Mouse (Mus musculus) kidney, postnatal 25 days (tissue): Measurements from ENCODE around the gene C1ql2.

ENCODE experiments used
- DNase-seq, 2 experiments: peaks; one replicate each; pipeline ENCODE4 v3.0.0; 2021; ENCODE audit warnings: mixed read lengths in 2 of 2

Gene C1ql2

GRCm38 (mm10) chr1:120340419-120341171, at the start of gene C1ql2:
Gene C1ql2, plus strand, starts transcription at chr1:120340582.
- DNase-seq, result no peak

DNA sequence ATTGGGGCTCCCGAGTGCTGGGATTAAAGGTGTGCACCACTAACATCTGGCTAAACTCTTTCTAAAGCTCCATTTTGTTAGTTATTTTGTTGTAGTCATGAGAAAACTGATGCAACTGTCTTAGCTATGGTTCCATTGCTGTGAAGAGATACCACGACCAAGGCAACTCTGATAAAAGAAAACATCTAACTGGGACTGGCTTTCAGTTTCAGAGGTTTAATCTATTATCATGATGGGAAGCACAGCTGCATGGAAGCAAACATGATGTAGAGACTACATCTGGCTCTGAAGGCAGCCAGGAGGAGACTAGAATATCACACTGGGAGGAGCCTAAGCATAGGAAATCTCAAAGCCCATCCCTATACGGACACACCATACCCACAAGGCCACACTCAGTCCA, 48.7 kb upstream of the C1ql2 start:
- no peak for DNase-seq

GRCm38 (mm10) chr1:120293803-120294202, 46.6 kb upstream of the C1ql2 start:
- no peak for DNase-seq

DNA sequence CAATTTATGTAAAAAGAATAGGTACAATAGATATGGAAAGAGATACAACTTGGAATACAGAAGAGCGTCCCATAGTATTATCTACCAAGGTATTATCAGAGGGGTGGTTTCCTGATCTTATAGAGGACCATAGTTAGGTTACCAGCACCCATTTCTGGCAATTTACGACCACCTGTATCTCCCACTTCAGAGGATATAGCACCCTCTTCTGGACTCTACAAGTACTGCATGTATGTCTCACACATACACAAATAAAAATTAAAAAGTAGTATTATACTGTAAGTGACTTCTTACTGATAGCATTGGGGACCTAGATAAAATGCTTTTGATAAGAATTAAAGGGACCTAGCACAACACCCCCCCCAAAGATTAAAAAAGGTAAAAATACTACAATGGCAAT, 43.4 kb upstream of the C1ql2 start:
- DNase-seq, result no peak

GRCm38 (mm10) chr1:120305801-120306200, 34.6 kb upstream of the C1ql2 start:
- no peak for DNase-seq

DNA sequence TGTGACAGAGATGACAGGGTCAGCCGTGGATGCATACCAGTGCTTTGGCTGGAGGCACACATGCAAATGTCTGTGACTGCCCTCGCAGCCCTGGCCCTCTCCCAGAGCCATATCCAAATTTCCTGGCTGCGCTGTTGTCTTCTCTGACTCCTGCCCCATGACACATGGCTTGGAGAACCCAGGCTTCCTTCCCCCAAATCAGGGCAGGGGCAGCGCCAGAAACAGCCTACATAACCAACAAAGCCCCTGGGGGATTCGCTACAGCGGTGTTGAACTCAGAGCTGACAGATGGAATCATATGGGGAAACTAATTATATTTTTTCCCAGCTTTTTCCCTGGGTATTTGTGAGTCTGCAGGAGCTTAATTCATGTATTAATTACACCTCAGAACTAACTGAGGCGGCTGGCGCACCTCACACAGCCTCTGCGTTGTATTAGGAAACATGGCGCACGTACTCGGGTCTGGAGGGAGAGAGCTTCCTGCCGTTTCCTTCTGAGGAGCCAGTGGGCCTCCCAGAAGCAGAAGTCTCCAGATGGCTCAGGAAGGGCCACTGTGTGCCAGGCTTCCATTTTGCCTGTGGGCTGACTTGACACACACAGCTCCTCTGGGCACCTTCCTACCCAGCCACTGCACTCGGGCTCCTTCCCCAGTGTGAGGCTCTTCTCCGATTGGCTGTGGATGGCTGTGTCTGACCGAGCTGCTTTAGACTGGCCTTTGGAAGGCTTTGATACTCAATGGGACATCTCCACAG, 18.9 kb upstream of the C1ql2 start:
- peak in 1 of 2 experiments; percentile 20 for DNase-seq

GRCm38 (mm10) chr1:120323131-120323561, 17.2 kb upstream of the C1ql2 start:
- DNase-seq, result peak in 1 of 2 experiments; percentile 31

GRCm38 (mm10) chr1:120327714-120328113, 12.7 kb upstream of the C1ql2 start:
- peak in 1 of 2 experiments; percentile 29 for DNase-seq

DNA sequence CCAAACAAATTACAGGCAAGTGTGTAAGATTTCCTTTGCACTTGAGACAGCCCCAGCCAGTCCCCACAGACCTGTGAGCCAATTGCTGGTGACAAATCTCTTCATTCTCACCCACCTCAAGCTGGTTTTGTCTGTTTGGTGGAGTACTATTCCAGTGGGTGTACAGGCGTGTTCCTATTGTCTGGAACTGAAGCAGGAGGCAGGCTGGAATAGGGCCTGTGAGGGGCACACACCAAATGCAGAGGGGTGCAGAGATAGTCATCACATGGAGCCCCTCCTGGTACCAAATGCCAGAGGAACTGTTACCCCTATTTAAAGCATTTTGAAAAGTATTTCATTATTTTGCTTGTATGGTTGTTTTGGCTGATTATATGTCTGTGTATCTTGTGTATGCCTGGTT, 12.2 kb upstream of the C1ql2 start:
- DNase-seq, result no peak

GRCm38 (mm10) chr1:120331841-120332240, 8.5 kb upstream of the C1ql2 start:
- peak in 1 of 2 experiments; percentile 58 for DNase-seq

GRCm38 (mm10) chr1:120337970-120338369, 2.4 kb upstream of the C1ql2 start:
- peak in 1 of 2 experiments; percentile 5 for DNase-seq

GRCm38 (mm10) chr1:120341172-120341675, 842 bp downstream of the C1ql2 start:
- DNase-seq, result no peak

GRCm38 (mm10) chr1:120341811-120342370, 1.5 kb downstream of the C1ql2 start:
- no peak for DNase-seq

- DNase-seq, result no peak
These were observed 2.0 kb downstream of the C1ql2 start for GRCm38 (mm10) chr1:120342371-120342821.

DNA sequence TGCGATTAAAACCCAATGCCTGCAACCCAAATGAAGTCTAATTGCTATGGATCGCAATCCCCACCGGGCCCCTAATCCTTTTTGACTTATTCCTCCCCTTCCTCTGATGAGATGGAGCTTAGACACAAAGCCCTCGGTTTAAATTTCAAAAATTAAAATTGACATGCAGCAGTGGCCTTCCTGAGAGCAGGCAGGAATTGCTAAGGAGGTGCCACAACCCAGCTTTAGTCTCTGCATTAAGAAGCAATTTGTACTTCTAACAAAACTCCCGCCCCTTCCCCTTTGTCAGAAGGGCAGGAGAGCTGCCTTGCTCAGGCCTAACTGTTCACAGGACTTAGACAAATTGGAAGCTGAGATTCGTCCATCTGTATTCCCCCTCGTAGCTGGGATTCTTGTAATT, 4.6 kb downstream of the C1ql2 start:
- no peak for DNase-seq

- DNase-seq, result no peak
These were observed 14.0 kb downstream of the C1ql2 start for GRCm38 (mm10) chr1:120354387-120354786.

GRCm38 (mm10) chr1:120357371-120358274, 17.2 kb downstream of the C1ql2 start:
- DNase-seq, result peak in 1 of 2 experiments; percentile 3

DNA sequence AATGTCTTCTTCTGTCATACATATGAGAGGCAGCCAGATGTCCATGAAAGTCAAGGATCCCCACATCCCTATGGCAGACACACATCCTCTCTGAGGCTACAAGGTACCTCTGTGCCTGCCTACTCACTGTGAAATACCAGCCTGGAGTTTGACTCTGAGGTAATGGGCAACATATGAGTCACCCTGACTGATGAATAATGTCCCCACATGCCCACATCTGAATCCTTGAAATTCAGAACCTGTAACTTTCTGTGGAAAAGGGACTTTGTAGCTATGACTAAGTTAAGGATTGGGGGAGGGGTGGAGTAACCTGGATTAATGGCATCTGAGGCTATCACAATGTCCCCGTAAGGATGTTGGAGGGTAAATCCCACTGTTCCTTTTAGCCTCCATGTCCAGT, 23.3 kb downstream of the C1ql2 start:
- DNase-seq, result no peak

GRCm38 (mm10) chr1:120368138-120368537, 27.8 kb downstream of the C1ql2 start:
- DNase-seq, result no peak

DNA sequence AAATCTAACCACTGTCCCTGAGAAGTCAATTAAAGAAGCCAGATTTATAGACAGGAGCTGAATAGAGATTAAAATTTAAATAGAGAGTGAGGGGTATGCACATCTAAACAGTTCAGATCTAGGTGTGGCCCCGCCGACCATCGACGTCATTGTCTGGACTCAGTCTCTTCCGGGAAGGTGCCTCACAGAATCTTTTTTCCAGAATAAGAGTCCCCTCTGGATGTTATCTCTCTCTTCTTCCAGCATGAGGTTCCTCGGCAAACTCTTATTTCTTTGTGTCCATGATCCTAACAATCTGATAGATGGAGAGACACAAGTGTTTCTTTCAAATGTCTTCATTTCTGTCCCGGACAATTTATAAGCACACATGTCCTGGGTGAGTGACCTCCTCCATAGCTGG, 33.7 kb downstream of the C1ql2 start:
- DNase-seq, result no peak

DNA sequence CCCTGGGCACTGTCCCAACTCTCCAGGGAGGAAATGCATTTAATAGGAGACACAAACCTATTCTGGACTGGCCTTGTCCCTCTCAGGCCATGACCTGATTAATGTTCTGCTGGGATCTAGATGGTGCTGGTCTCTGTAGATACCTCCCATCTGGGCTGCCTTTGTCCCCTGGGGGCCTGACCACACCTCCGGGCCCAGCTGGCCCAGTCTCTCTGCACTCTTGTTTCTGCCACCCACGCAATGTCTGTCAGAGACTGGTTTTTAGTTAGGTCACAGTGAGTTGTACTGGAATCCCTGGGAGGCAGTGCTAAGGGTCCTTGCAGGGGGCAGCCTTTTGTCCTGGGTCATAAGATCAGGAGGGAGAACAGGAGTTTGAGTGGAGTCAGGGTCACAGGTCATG, 34.5 kb downstream of the C1ql2 start:
- no peak for DNase-seq

- no peak for DNase-seq
These were observed 44.7 kb downstream of the C1ql2 start for GRCm38 (mm10) chr1:120385029-120385571.
